Mouse (Mus musculus) CH12.LX (cell line): ENCODE results near the gene Cmtm3.

ENCODE experiments used
- ETS1 ChIP-seq: conservative IDR thresholded peaks from 2 replicates; pipeline ENCODE4 v1.6.1; 2012; ENCODE audit warnings: low read depth, mild to moderate bottlenecking, inconsistent platforms, low read length, improper control_type of control experiment, moderate library complexity
- MAX ChIP-seq: IDR thresholded peaks from 2 replicates; pipeline ENCODE4 v1.6.1; 2011; ENCODE audit warnings: low read length, improper control_type of control experiment
- NELFE ChIP-seq: IDR thresholded peaks from 2 replicates; pipeline ENCODE4 v1.6.1; 2011; ENCODE audit warnings: low read depth, low read length, improper control_type of control experiment
- SMC3 ChIP-seq: IDR thresholded peaks from 2 replicates; pipeline ENCODE4 v1.6.1; 2011; ENCODE audit warnings: low read depth, low read length, improper control_type of control experiment

DNA sequence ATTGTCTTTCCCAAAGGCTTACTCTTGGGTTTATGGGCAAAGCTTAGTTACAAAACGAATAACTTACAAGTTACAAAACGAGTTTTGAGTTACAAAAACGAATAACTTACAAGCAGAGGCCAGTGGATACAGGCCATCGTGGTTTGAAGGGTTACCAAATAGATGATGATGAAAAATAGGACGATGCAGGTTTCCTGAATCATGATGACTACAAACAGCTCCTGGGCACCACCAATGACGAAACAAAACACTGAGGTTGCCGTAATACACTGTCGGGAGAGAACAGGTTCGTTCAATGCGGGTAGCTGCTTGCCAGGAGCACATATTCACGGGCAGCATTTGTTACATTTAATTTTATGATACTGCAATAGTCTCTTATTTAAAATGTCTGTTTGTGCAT is 34.2 kb upstream of the Cmtm3 start:
- no peak for TF ChIP-seq MAX
- TF ChIP-seq SMC3: no peak
- no peak for TF ChIP-seq ETS1
- no peak for TF ChIP-seq NELFE
